Mouse (Mus musculus) yolk sac, embryonic 10.5 days (tissue): ENCODE data around the gene Vps33b.

Experiments used
- DNase-seq: peaks from one replicate; pipeline ENCODE4 v3.0.0-alpha.2; 2017; ENCODE audit warnings: low spot score

The Vps33b gene

DNA sequence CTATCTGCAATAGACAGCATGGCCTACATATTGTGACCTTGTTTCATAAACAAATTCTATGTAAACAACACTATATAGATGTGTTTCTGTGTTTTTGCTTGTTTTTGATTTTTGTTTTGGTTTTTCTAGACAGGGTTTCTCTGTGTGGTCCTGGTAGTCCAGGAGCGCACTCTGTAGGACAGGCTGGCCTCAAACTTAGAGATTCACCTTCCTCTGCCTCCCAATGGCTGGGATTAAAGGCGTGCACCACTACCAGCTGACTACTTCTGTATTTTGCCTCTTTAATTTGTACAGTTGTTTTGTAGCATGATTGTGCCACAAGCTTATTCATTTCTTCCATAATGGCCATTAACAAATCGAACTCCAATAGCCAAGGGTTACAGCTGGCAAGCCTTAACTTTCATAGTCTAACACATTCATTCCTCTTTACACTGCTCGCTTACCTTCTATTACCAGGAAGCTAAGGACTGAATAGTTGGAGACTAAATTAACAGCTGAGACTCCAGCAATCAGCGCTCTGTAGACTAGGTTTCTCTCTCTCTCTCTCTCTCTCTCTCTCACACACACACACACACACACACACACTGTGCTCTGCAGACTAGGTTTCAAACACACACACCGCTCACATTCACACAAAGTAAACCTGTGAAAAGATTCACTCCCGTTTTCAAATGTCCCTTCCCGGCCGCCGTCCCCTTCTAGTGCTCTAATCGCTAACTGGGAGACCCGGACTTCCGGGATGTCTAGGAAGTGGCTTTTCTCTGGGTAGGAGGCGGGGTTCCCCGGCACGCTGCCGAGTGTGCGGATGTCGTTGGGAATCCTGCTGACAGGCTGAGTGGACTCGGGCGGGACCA is at the start of gene Vps33b:
TSS of gene Vps33b (plus strand) at position 753 of the 854 bp plus-strand sequence.
- peak; percentile 93 for DNase-seq

- DNase-seq, result no peak
Observed at GRCm38 (mm10) chr7:80220237-80220797, 49.1 kb upstream of the Vps33b start.

DNA sequence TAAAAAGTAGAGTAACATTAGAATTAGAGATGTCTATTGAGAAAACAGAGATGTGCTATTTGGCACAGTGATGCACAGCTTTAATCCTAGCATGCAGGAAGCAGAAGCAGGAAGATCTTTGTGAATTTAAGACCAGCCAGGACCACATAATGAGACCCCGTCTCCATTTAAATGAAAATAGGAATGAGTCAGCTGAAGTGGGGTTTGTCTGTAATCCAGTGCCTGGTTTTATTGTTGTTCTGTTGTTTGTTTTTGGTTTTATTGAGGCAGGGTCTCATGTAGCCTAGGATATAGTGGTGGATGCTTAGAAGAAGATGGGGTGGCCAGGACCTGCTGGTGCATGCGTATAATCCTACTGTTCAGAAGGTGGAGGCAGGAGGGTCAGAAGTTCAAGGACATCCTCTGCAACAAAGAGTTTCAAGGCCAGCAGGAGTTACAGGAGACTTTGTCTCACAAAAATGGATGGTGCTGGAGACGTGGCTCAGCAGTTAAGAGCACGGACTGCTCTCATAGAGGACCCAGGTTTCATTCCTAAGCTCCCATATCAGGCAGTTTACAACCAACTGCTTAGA is 48.2 kb upstream of the Vps33b start:
- DNase-seq, result no peak

GRCm38 (mm10) chr7:80227065-80227464 is 42.4 kb upstream of the Vps33b start:
- no peak for DNase-seq

GRCm38 (mm10) chr7:80230196-80230595 is 39.3 kb upstream of the Vps33b start:
- DNase-seq, result no peak

DNA sequence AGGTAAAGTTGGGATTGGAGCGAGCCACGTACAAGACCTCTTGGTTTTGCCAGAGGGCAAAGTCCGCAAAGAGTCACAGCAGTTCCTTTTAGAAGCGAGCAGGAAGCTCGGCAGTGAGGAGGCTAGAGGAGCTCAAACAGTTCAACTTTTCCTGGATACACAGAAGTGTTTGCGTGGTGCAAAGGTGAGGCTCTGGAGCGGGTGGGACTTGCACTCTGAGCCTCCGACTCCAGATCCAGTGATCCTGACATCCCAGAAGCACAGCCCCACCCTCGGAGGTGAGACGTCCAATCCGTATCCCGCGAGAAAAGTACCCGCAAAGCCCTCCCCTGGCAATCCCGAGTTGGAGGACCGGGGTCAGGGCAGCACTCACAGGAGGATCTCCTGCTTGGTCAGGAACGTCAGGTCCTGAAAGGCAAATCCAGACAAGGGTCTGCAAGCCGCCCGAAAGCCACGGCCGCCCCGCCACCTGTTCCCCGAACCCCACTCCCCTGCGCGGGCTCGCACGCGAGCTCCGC is 37.4 kb upstream of the Vps33b start:
- peak; percentile 86 for DNase-seq

DNA sequence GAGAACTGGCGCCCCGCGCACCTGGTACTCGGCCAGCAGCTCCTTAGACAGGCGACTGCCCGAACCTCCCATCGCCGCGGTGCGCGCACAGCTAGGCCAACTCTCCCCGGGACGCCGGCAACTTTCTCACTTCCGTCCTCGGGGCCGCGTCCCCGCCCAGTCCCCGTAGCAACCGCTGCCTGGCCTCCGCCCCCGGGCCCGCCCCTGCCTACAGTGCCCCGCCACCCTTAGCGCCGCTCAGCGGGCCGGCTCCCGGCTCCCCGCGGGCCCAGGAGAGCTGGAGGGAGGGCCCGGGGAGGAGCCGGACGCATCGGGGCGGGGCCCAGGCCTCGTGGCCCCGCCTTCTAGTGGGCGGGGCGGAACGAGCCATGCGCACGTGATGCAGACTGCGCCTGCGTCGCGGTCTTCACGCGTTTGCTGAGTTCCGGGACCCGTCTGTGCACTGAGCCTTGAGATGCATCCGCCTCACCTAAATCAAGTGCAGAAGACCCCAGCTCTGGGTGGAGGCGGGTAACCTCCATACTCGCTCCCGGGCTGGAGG is 36.9 kb upstream of the Vps33b start, which contains the start of the genes Cib1 and Gdpgp1:
TSS of gene Cib1 (minus strand) at position 325 of the 541 bp plus-strand sequence.
TSS of gene Gdpgp1 (plus strand) at position 377 of the 541 bp plus-strand sequence.
- DNase-seq, result peak; percentile 98

DNA sequence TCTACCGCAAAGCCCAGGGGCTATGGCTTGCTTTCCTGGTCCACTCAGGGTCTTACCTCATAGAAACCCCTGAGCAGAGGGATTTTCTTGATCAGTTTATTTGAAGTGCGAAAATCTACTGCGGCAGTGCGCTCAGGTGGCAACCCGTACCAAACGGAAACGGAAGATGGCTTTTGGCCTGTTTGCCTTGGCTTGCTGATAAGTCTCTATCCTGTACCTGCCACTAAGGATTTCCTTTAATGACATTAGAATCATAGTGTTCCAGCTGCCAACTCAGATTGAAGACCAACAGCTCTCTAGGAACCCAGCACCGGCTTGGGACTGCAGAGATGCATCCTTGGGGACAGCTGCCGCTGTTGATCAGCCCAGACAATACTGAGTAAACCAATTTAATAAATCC is 35.6 kb upstream of the Vps33b start:
- DNase-seq, result no peak

DNA sequence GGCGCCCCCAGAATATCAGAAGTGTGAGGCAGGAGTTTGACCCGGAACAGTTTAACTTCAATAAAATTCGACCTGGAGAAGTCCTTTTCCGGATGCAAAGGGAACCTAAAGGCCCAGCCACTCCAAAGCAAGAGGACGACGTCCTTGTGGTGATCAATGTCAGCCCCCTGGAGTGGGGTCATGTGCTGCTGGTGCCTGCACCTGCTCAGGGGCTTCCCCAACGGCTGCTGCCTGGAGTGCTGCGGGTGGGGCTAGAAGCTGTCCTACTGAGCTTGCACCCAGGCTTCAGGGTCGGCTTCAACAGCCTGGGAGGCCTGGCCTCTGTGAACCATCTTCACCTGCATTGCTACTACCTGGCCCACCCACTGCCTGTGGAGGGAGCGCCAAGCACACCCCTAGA is 30.9 kb upstream of the Vps33b start:
- DNase-seq, result no peak

DNA sequence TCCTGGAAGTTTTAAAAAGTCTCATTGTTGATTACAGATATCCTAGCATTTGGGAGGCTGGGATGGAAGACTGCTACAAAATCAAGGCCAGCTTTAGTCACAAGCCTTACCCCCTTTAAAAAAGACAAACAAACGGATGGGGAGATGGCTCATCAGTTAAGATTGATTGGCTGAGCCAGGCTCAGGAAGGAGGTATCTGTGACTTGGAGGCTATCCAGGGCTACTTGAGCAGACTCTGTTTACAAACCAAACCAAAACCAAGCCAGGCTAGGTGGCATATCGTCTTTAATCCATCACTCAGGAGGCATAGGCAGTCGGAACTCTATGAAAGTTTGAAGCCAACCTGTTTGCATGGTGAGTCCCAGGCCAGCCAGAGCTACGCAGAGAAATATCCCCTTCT is 27.8 kb upstream of the Vps33b start:
- DNase-seq, result no peak

- DNase-seq, result no peak
Observed at GRCm38 (mm10) chr7:80244851-80245250, 24.6 kb upstream of the Vps33b start.

DNA sequence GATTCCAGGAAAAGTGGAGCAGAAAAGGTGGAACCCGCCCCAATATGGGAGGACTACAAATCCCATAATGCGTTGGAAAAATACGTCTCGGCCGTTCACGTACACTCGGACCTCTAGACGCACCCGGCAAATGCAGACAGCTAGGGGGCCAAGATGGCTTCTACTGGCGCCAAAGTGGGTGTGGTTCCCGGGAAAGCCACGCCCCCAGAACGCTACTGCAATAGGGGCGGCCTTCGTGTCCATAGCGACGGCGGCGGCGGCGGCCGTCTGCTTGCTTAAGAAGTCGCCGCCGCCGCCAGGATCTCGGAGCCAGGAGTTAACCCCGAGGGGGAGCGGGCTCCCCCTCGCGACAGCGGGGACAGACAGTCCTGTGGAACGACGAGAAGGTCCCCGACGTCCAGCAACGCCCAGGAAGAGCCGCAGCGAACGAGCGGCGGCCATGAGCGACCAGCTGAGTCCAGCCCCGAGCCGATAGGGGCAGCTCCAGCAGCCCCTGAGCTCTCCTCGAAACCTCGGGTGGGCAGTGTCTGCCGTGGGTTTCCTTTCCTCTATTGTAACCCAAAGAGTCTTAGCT is 23.2 kb upstream of the Vps33b start, which contains the start of gene Ttll13:
TSS of gene Ttll13 (plus strand) at position 229 of the 574 bp plus-strand sequence.
- peak; percentile 97 for DNase-seq

- no peak for DNase-seq
Observed at GRCm38 (mm10) chr7:80246859-80247258, 22.6 kb upstream of the Vps33b start.

DNA sequence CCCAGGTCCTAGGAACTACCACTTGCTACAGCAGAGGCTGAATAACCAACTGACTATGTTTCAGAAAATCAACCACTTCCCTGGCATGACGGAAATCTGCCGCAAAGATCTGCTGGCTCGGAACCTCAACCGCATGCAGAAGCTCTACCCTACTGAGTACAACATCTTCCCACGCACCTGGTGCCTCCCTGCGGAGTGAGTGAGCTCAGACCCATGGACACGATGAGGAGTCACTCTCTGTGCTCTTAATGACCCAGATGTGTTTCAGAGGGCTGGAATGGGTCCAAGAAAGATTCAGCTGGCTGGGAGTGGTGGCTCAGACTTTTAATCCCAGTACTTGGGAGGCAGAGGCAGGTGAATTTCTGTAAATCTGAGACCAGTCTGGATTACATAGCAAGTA is 17.0 kb upstream of the Vps33b start:
- no peak for DNase-seq

DNA sequence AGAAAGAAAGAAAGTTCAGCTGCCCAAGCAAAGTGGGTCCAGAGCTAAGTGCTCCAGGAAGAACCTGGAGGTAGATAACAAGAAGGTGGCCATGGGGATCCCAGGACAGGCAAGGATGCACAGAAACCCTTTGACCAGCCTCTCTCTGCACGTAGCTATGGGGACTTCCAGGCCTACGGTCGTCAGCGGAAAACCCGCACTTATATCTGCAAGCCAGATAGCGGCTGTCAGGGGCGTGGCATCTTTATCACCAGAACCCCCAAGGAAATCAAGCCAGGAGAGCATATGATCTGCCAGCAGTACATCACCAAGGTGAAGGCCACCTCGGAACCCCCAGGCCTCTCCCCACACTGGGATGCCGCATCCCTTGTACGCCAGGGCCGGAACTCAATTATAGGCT is 16.6 kb upstream of the Vps33b start:
- no peak for DNase-seq

DNA sequence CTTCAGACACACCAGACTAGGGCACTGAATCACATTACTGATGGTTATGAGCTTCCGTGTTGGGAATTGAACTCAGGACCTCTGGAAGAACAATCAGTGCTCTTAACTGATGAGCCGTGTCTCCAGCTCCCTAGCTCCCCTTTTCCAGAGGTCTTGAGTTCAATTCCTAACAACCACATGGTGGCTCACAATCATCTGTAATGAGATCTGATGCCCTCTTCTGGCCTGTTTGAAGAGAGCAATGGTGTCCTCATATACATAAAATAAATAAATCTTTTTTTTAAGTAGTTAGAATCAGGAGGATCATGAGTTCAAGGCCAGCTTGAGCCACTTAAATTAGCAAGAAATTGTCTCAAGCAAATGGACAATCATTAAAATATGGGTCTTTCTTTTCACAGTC is 13.5 kb upstream of the Vps33b start:
- DNase-seq, result no peak

GRCm38 (mm10) chr7:80257706-80258105 is 11.7 kb upstream of the Vps33b start:
- no peak for DNase-seq

- DNase-seq, result peak; percentile 90
Observed at GRCm38 (mm10) chr7:80260625-80261371, 8.7 kb upstream of the Vps33b start, which contains the start of gene Ngrn. Gene Ngrn, plus strand, starts transcription at chr7:80261215.

DNA sequence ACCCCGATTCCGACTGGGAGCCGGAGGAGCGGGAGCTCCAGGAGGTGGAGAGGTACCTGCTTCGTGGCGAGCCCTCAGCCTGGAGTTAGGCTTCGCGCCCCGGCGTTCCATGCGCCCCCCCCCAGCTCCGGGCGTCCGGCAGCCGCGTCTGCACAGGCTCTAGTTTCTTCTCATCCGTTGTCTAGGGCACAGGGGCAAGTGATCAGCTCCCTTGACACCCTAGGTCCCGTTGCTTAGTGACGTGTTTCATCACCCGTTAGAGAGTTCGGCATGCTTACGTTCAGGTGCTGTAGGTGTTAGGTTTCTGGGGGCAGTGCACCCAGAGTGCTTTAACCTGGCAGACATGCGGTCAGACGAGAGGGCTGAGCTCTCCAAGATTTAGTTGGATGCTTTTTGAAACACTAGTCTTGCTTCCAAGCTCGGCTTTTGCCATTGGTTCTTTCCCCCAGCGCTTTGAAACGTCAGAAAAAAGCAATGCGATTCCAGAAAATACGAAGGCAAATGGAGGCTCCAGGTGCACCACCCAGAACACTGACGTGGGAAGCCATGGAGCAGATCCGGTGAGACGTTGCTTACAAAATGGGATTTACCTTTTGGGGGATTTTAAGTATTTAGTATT is 8.0 kb upstream of the Vps33b start:
- peak; percentile 37 for DNase-seq

DNA sequence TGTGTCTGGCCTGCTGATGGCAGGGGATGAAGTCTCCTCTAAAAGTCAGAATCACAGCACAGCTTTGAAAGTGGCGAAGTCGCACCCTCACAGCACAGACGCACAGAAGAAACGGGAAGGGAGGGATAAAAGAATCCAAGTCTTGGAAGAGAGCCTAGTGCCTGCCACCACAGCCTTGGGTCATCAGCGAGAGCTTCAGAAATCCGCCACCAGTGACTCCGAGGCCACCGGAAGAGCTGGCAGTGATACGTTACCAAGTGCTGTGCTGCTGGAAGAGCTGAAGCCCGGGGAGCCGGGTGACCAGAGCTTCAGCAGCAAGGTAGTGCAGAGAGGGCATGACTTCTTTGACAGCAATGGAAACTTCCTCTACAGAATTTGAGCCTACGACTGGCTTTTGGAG is 4.8 kb upstream of the Vps33b start:
- no peak for DNase-seq

DNA sequence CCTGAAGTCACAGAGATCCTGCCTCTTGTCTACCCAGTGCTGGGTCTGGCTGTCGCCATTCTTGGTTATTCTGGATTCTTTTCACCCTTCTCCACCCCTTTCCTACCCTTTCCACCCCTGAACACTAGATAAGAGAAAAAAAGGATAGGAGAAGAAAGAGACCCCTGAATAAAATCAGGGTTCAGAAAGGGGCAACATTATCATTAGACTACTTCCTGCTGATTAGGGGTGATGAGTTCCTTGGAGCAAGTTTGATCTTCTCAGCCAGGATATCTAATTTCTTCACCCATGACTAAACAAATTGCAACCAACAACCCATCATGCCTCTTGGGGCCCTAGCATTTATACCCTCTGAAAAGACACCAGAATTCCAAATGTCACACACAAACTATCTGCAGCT is 1.7 kb upstream of the Vps33b start:
- no peak for DNase-seq
